Mouse (Mus musculus): ENCODE measurements around the gene Elmo2.

- TF ChIP-seq CTCF (conservative IDR thresholded peaks at IDR 0.05; ENCODE audit: low read length) (no peak), POU5F1 (IDR thresholded peaks at IDR 0.05; ENCODE audit: borderline replicate concordance, low read length) (no peak)
Measured at GRCm38 (mm10) chr2:165301409-165301808, 24.9 kb downstream of the Elmo2 start.

Measured in E14TG2a.4 (cell line).